In genomic region chrX:140509817-140510216, GRCm38 (mm10) we compare ENCODE assay signal across 22 mouse cellular contexts. TPM values are rescaled to one million over a fixed set of nuclear protein-coding genes. Genes with fewer than 3 reads are reported as not detected.
DNase-seq lines count a peak whose midpoint lies in the region; ATAC-seq and TF ChIP-seq lines count a peak whose summit lies in the region.
"Had no signal": no experiment of that assay in that cellular context is flagged by ENCODE, and none has a peak within 500 bp of the region (broad histone marks: within the 10 kb centered on the region; RNA-seq: fewer than 3 reads in every experiment).

No protein-coding gene starts in this region.

- H3K4me2 ChIP-seq in embryonic facial prominence, embryonic 13.5 days, result no peak overlapping the region
- no peak overlapping the region for H3K4me2 ChIP-seq in kidney, embryonic 15.5 days
- H3K4me2 ChIP-seq in CH12.LX (ENCODE audit: insufficient read depth, low read depth, poor library complexity, severe bottlenecking), result no peak overlapping the region
- no peak overlapping the region for H3K4me2 ChIP-seq in embryonic facial prominence, embryonic 14.5 days (ENCODE audit: low read depth, low read length)
- H3K4me2 ChIP-seq: forebrain, embryonic 12.5 days; heart, embryonic 15.5 days; hindbrain, embryonic 15.5 days; limb, embryonic 13.5 days had no signal

- dilution Hi-C loops in CH12.LX (cut with MboI; ENCODE audit: extremely low pct_ligation_motif_present, extremely low pct_unique_long_range_greater_than_20kb, low sequenced_read_pairs), result no loop called here

- peaks cover 12% of the 10 kb centered on the region; the same call in 1 of the 2 replicates for H3K4me1 ChIP-seq in embryonic facial prominence, embryonic 13.5 days
- H3K4me1 ChIP-seq in embryonic facial prominence, embryonic 10.5 days, result peaks cover 30% of the 10 kb centered on the region
- peaks cover 23% of the 10 kb centered on the region for H3K4me1 ChIP-seq in kidney, embryonic 15.5 days
- peaks cover 18 to 38% of the 10 kb centered on the region in 2 experiments for H3K4me1 ChIP-seq in CH12.LX (ENCODE audit: control insufficient read depth in 1 of 2, insufficient read depth in 2 of 2)
- peaks cover 11% of the 10 kb centered on the region for H3K4me1 ChIP-seq in embryonic facial prominence, embryonic 14.5 days (ENCODE audit: control insufficient read depth, insufficient read depth, low read length)

- TF ChIP-seq EP300 in CH12.LX (IDR thresholded peaks at IDR 0.05; ENCODE audit: low read length), result no peak

- 45% methylated on average over 6 of the region's 6 CpGs for WGBS in embryonic facial prominence, embryonic 13.5 days
- WGBS in embryonic facial prominence, embryonic 10.5 days, result 49% methylated on average over 6 of the region's 6 CpGs
- 71% methylated on average over 6 of the region's 6 CpGs for WGBS in kidney, embryonic 15.5 days
- 51% methylated on average over 6 of the region's 6 CpGs for WGBS in embryonic facial prominence, embryonic 14.5 days

- no peak overlapping the region for H3K9ac ChIP-seq in embryonic facial prominence, embryonic 13.5 days
- H3K9ac ChIP-seq in kidney, embryonic 15.5 days, result no peak overlapping the region
- no peak overlapping the region for H3K9ac ChIP-seq in CH12.LX (ENCODE audit: insufficient read depth, low read depth)
- no peak overlapping the region for H3K9ac ChIP-seq in embryonic facial prominence, embryonic 14.5 days (ENCODE audit: low read depth, low read length)
- H3K9ac ChIP-seq: forebrain, embryonic 12.5 days; heart, embryonic 15.5 days; hindbrain, embryonic 15.5 days; limb, embryonic 13.5 days had no signal

- peaks cover 58% of the 10 kb centered on the region for H3K27me3 ChIP-seq in embryonic facial prominence, embryonic 13.5 days
- H3K27me3 ChIP-seq in embryonic facial prominence, embryonic 10.5 days (replicated peaks; ENCODE audit: low read depth, poor library complexity, severe bottlenecking), result peaks cover 94% of the 10 kb centered on the region
- H3K27me3 ChIP-seq in kidney, embryonic 15.5 days, result peaks cover 65% of the 10 kb centered on the region
- H3K27me3 ChIP-seq in CH12.LX (replicated peaks), result no peaks in the 10 kb centered on the region
- H3K27me3 ChIP-seq in embryonic facial prominence, embryonic 14.5 days (replicated peaks; ENCODE audit: control insufficient read depth, insufficient read depth, low read length), result peaks cover 16% of the 10 kb centered on the region

- H3K9me3 ChIP-seq in embryonic facial prominence, embryonic 13.5 days, result no peaks in the 10 kb centered on the region
- no peaks in the 10 kb centered on the region for H3K9me3 ChIP-seq in embryonic facial prominence, embryonic 10.5 days
- H3K9me3 ChIP-seq in kidney, embryonic 15.5 days (replicated peaks), result no peaks in the 10 kb centered on the region
- no peaks in the 10 kb centered on the region for H3K9me3 ChIP-seq in CH12.LX (replicated peaks; ENCODE audit: low read length)
- H3K9me3 ChIP-seq in embryonic facial prominence, embryonic 14.5 days (ENCODE audit: control insufficient read depth, low read length), result no peaks in the 10 kb centered on the region
- H3K9me3 ChIP-seq: forebrain, embryonic 12.5 days; heart, embryonic 15.5 days; hindbrain, embryonic 15.5 days; limb, embryonic 13.5 days had no signal

- no peak for TF ChIP-seq CTCF in CH12.LX (conservative IDR thresholded peaks at IDR 0.05 in 1 of 2, IDR thresholded peaks at IDR 0.05 in 1 of 2; ENCODE audit: low read depth in 2 of 2, low read length in 2 of 2)

- DNase-seq in embryonic facial prominence, embryonic 10.5 days (ENCODE audit: low spot score), result no peak
- DNase-seq in kidney, postnatal 25 days, result peak; percentile 12 to 65
- DNase-seq in CH12.LX (ENCODE audit: extremely low read depth), result no peak
- no peak for DNase-seq in embryonic facial prominence, embryonic 14.5 days (ENCODE audit: low spot score)
- DNase-seq in right cerebral cortex, postnatal 36 days (ENCODE audit: low spot score in 2 of 2), result no peak
- no peak for DNase-seq in left cerebral cortex, adult 11 months (ENCODE audit: low spot score)
- DNase-seq: adrenal gland, postnatal 36 days; cerebellum, postnatal 10 days; heart, adult 18-20 months; heart, postnatal 4 days; lung, adult 18-20 months; lung, postnatal 36 days; right cerebral cortex, postnatal 25 days; thymus, postnatal 14 days had no signal

- no peak for ATAC-seq in embryonic facial prominence, embryonic 13.5 days (ENCODE audit: insufficient number of reproducible peaks, insufficient read depth, low FRiP score, low TSS enrichment, low read depth)
- ATAC-seq in kidney, embryonic 15.5 days (replicated peaks; ENCODE audit: low FRiP score), result no peak
- ATAC-seq in embryonic facial prominence, embryonic 14.5 days (ENCODE audit: low read depth), result no peak
- ATAC-seq: CD4-positive, CD25-positive, alpha-beta regulatory T cell, adult 4 months; intestine, embryonic 16.5 days had no signal

- TF ChIP-seq RAD21 in CH12.LX (IDR thresholded peaks at IDR 0.05; ENCODE audit: low read depth, low read length), result no peak

- in situ Hi-C loops in CH12.LX (cut with MboI; ENCODE audit: low pct_ligation_motif_present, low pct_unique_long_range_greater_than_20kb, low sequenced_read_pairs), result no loop called here

- H3K4me3 ChIP-seq in embryonic facial prominence, embryonic 13.5 days, result no peak overlapping the region
- no peak overlapping the region for H3K4me3 ChIP-seq in embryonic facial prominence, embryonic 10.5 days
- no peak overlapping the region for H3K4me3 ChIP-seq in kidney, embryonic 15.5 days (replicated peaks)
- no peak overlapping the region for H3K4me3 ChIP-seq in CH12.LX (replicated peaks in 1 of 3; ENCODE audit: low read depth in 2 of 3, low read length in 2 of 3, poor library complexity in 1 of 3)
- H3K4me3 ChIP-seq in embryonic facial prominence, embryonic 14.5 days (ENCODE audit: low read depth, low read length), result no peak overlapping the region
- H3K4me3 ChIP-seq: forebrain, embryonic 12.5 days; heart, embryonic 15.5 days; hindbrain, embryonic 15.5 days; limb, embryonic 13.5 days had no signal

- no peaks in the 10 kb centered on the region for H3K79me2 ChIP-seq in CH12.LX (replicated peaks; ENCODE audit: control insufficient read depth, extremely low read depth, insufficient read depth, poor library complexity, severe bottlenecking)

- peak overlapping the region; percentile 28; the same call in 1 of the 2 replicates for H3K27ac ChIP-seq in embryonic facial prominence, embryonic 13.5 days
- no peak overlapping the region for H3K27ac ChIP-seq in embryonic facial prominence, embryonic 10.5 days (replicated peaks)
- H3K27ac ChIP-seq in kidney, embryonic 15.5 days, result no peak overlapping the region
- H3K27ac ChIP-seq in CH12.LX (ENCODE audit: insufficient read depth, low read depth), result no peak overlapping the region
- peak overlapping the region; percentile 65; the same call in 1 of the 2 replicates for H3K27ac ChIP-seq in embryonic facial prominence, embryonic 14.5 days (replicated peaks; ENCODE audit: low read depth, low read length)
- H3K27ac ChIP-seq: forebrain, embryonic 12.5 days; heart, embryonic 15.5 days; hindbrain, embryonic 15.5 days; limb, embryonic 13.5 days had no signal

- TF ChIP-seq POLR2A in CH12.LX (IDR thresholded peaks at IDR 0.05; ENCODE audit: low read depth, low read length), result no peak

- no peaks in the 10 kb centered on the region for H3K36me3 ChIP-seq in embryonic facial prominence, embryonic 13.5 days
- H3K36me3 ChIP-seq in embryonic facial prominence, embryonic 10.5 days (replicated peaks), result no peaks in the 10 kb centered on the region
- no peaks in the 10 kb centered on the region for H3K36me3 ChIP-seq in kidney, embryonic 15.5 days
- H3K36me3 ChIP-seq in CH12.LX (replicated peaks in 1 of 2; ENCODE audit: control insufficient read depth in 1 of 2, insufficient read depth in 1 of 2, low read length in 1 of 2), result no peaks in the 10 kb centered on the region
- no peaks in the 10 kb centered on the region for H3K36me3 ChIP-seq in embryonic facial prominence, embryonic 14.5 days (ENCODE audit: control insufficient read depth, insufficient read depth, low read length)
- H3K36me3 ChIP-seq: forebrain, embryonic 12.5 days; heart, embryonic 15.5 days; hindbrain, embryonic 15.5 days; limb, embryonic 13.5 days had no signal

TF ChIP-seq in CH12.LX, 34 proteins besides CTCF, POLR2A, EP300 and RAD21:
- TF ChIP-seq MEF2A (IDR thresholded peaks at IDR 0.05; ENCODE audit: borderline replicate concordance, low read depth, low read length) (no peak), JUND (conservative IDR thresholded peaks at IDR 0.05; ENCODE audit: low read depth, low read length) (no peak), ZNF384 (IDR thresholded peaks at IDR 0.05; ENCODE audit: low read depth, low read length) (peak; percentile 65), MAFK (IDR thresholded peaks at IDR 0.05; ENCODE audit: insufficient replicate concordance, low read length) (peak; percentile 94)
TF ChIP-seq in CH12.LX: peak in this region for 2.

RNA-seq across cellular contexts. Expression of gene Prps1, which starts 53.4 kb away (rescaled TPM):
- polyA plus RNA-seq in embryonic facial prominence, embryonic 13.5 days (2015; fragmentation: Nextera tagmentation; extraction: Ambion mirVana), result 54.6 and 59.7 TPM in 2 replicates
- 89.6 TPM in 2 replicates for polyA plus RNA-seq in embryonic facial prominence, embryonic 10.5 days (2016; fragmentation: Nextera tagmentation; extraction: Ambion mirVana)
- 42.7 and 44.0 TPM in 2 replicates for polyA plus RNA-seq in kidney, embryonic 15.5 days (2015; fragmentation: Nextera tagmentation; extraction: Ambion mirVana)
- total RNA-seq in CH12.LX (2012; rRNA removed), result 52.9 and 67.6 TPM in 2 replicates
- total RNA-seq in CH12.LX (2014; rRNA removed), result 163 and 168 TPM in 2 replicates
- 127 and 128 TPM in 2 replicates for polyA plus RNA-seq in CH12.LX (2012; ENCODE audit: insufficient read length, low read depth)
- 45.1 and 47.0 TPM in 2 replicates for polyA plus RNA-seq in embryonic facial prominence, embryonic 14.5 days (2014; fragmentation: Nextera tagmentation; extraction: Ambion mirVana)

Comparison
In these comparisons a context has a peak if more than half of its experiments do, and no peak if none do; other contexts are left out.
1. H3K27ac ChIP-seq: peak in embryonic facial prominence, embryonic 13.5 days (single experiment) and embryonic facial prominence, embryonic 14.5 days (single experiment); none in embryonic facial prominence, embryonic 10.5 days (single experiment), kidney, embryonic 15.5 days (single experiment) and CH12.LX (single experiment).
2. DNase-seq: peak in kidney, postnatal 25 days (2 of 2); none in embryonic facial prominence, embryonic 10.5 days (single experiment), CH12.LX (single experiment), embryonic facial prominence, embryonic 14.5 days (single experiment), right cerebral cortex, postnatal 36 days (0 of 2) and left cerebral cortex, adult 11 months (single experiment).